Mouse (Mus musculus): ENCODE results near the gene Scap. TPM values are rescaled to one million over a fixed set of nuclear protein-coding genes. Genes with fewer than 3 reads are reported as not detected.

The Scap gene
- polyA plus RNA-seq (2017; shearing (Covaris generic)): 10 to 100 TPM; 65.4 to 73.5 TPM

GRCm38 (mm10) chr9:110333135-110333895, at the start of gene Scap:
Scap (plus strand) TSS chr9:110333288.

GRCm38 (mm10) chr9:110304969-110305651, 28.0 kb upstream of the Scap start, which contains the start of gene Elp6:
Elp6 (plus strand) TSS chr9:110305173.

GRCm38 (mm10) chr9:110408099-110408773, 75.1 kb downstream of the Scap start, which contains the start of gene Ptpn23:
Ptpn23 (minus strand) TSS chr9:110408213.

GRCm38 (mm10) chr9:110419511-110420112, 86.5 kb downstream of the Scap start, which contains the start of gene Ngp:
Ngp (plus strand) TSS chr9:110419747.

Other genes starting within 250 kb of the Scap start
- gene Smarcc1, start 215.6 kb upstream of the Scap start, polyA plus RNA-seq (2017; shearing (Covaris generic)): 10 to 100 TPM; 46.7 to 53.8 TPM
- gene Dhx30, start 215.5 kb upstream of the Scap start, polyA plus RNA-seq (2017; shearing (Covaris generic)): 100 to 1,000 TPM; 120 to 150 TPM
- gene Cspg5, start 89.5 kb upstream of the Scap start, polyA plus RNA-seq (2017; shearing (Covaris generic)): under 1 TPM; 0.22 to 0.32 TPM
- gene Elp6, start 28.1 kb upstream of the Scap start, polyA plus RNA-seq (2017; shearing (Covaris generic)): 10 to 100 TPM; 11.2 to 13.0 TPM
- 1 to 10 TPM; 4.2 to 5.3 TPM for gene Ptpn23, start 74.9 kb downstream of the Scap start, polyA plus RNA-seq (2017; shearing (Covaris generic))
- 1 to 10 TPM in 1 of 2 experiments, not detected in 1; 1.0 TPM for gene Ngp, start 86.5 kb downstream of the Scap start, polyA plus RNA-seq (2017; shearing (Covaris generic))
- gene Klhl18, start 143.4 kb downstream of the Scap start, polyA plus RNA-seq (2017; shearing (Covaris generic)): 10 to 100 TPM in 1 of 2 experiments, 1 to 10 TPM in 1; 9.0 to 17.8 TPM
- under 1 TPM; 0.66 to 0.86 TPM for gene Kif9, start 143.7 kb downstream of the Scap start, polyA plus RNA-seq (2017; shearing (Covaris generic))
- 10 to 100 TPM; 34.8 to 42.0 TPM for gene Setd2, start 199.3 kb downstream of the Scap start, polyA plus RNA-seq (2017; shearing (Covaris generic))